Mouse (Mus musculus) ES-Bruce4 (cell line): ENCODE results near the gene Tbxa2r. TPM values are rescaled to one million over a fixed set of nuclear protein-coding genes. Genes with fewer than 3 reads are reported as not detected.
A peak's percentile ranks its signal among the peaks of the same experiment; 100 is the strongest.

ENCODE experiments used
- H3K27ac ChIP-seq: 2 replicates; pipeline ENCODE4 v1.5.1; 2012; ENCODE audit warnings: low read length, inconsistent platforms; ENCODE audit not compliant: insufficient read depth
- H3K27me3 ChIP-seq: 2 replicates; pipeline ENCODE4 v1.6.1; 2012; ENCODE audit warnings: mild to moderate bottlenecking, low read length, inconsistent platforms; ENCODE audit not compliant: control insufficient read depth, poor library complexity, insufficient read depth, severe bottlenecking
- H3K36me3 ChIP-seq: 2 replicates; pipeline ENCODE4 v1.6.1; 2012; ENCODE audit warnings: inconsistent platforms, mild to moderate bottlenecking, low read length, moderate library complexity; ENCODE audit not compliant: control insufficient read depth, poor library complexity, insufficient read depth, severe bottlenecking
- H3K4me1 ChIP-seq: one replicate; pipeline ENCODE4 v1.8.1; 2011; ENCODE audit warnings: low read length; ENCODE audit not compliant: control insufficient read depth, insufficient read depth
- H3K4me3 ChIP-seq: 2 replicates; pipeline ENCODE4 v1.5.1; 2011; ENCODE audit warnings: low read depth, mild to moderate bottlenecking, low read length
- H3K9ac ChIP-seq: 2 replicates; pipeline ENCODE4 v1.6.1; 2012; ENCODE audit warnings: low read depth, mild to moderate bottlenecking, inconsistent platforms; ENCODE audit not compliant: poor library complexity, severe bottlenecking
- H3K9me3 ChIP-seq: replicated peaks from 2 replicates; pipeline ENCODE4 v1.6.1; 2012; ENCODE audit warnings: mild to moderate bottlenecking, low read length, inconsistent platforms; ENCODE audit not compliant: control insufficient read depth, poor library complexity, insufficient read depth, severe bottlenecking
- CTCF ChIP-seq: IDR thresholded peaks from one replicate; pipeline ENCODE4 v1.8.1; 2011; ENCODE audit warnings: low read depth, low read length
- EP300 ChIP-seq: IDR thresholded peaks from 2 replicates; pipeline ENCODE4 v1.6.1; 2011; ENCODE audit warnings: low read depth, low read length; ENCODE audit not compliant: insufficient read depth
- POLR2A ChIP-seq: IDR thresholded peaks from one replicate; pipeline ENCODE4 v1.8.1; 2011; ENCODE audit warnings: low read length; ENCODE audit not compliant: insufficient read depth
- polyA plus RNA-seq: library from polyadenylated mRNA; stranded (reverse); fragments of >200 nt; gene quantifications from 2 replicates; pipeline ENCODE4 v1.2.4, GENCODE M21; 2011; ENCODE audit warnings: low read depth; ENCODE audit not compliant: missing spikeins, insufficient read depth, insufficient read length

Gene Tbxa2r
- polyA plus RNA-seq, 1 experiment, result 0.57 TPM

DNA sequence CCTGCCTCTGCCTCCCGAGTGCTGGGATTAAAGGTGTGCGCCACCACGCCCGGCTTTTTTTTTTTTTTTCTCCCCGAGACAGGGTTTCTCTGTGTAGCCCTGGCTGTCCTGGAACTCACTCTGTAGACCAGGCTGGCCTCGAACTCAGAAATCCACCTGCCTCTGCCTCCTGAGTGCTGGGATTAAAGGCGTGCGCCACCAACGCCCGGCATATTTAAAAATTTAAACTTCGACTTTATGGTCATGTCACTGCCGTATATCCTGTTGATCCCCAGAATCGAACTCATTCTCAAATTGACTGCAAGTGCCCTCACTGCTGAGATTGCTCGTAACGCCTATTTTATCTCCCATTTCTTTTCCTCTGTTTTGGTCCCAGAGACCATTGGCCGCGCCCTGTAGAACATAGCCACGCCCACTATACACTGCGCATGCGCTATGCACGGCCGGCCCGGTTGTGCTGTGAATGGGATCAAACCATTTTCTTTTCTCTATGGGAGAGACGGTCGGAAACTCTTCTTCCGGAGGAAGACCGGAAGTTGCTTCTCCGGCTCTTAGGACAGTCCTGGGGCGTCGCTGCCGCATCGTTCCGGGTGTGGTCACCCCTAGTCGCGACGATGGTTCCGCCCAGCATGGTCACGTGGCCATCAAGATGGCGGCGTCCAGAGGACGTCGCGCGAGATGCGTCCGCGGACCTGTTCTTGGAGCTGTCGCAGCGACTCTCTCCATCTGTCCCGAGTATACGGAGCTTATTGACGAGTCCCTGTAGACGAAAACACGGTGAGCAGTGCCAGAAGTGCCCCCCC lies 55.5 kb downstream of the Tbxa2r start, which contains the start of the genes Dohh and Gm48551:
Dohh (plus strand) TSS at position 627 of the 803 bp plus-strand sequence.
Gm48551 (plus strand) TSS at position 665 of the 803 bp plus-strand sequence.
- Histone ChIP-seq H3K36me3 (peaks cover 12% of the 10 kb centered on the region), H3K4me1 (no peaks in the 10 kb centered on the region), H3K9ac (peak within 1 kb of the TSS; percentile 78), H3K27me3 (no peaks in the 10 kb centered on the region), H3K27ac (peak within 1 kb of the TSS; percentile 45), H3K4me3 (peak within 1 kb of the TSS; percentile 85), H3K9me3 (no peaks in the 10 kb centered on the region)
- peak; percentile 61; the same call in 1 of the 2 replicates for TF ChIP-seq EP300
- TF ChIP-seq POLR2A, result peak; percentile 37
- no peak for TF ChIP-seq CTCF

DNA sequence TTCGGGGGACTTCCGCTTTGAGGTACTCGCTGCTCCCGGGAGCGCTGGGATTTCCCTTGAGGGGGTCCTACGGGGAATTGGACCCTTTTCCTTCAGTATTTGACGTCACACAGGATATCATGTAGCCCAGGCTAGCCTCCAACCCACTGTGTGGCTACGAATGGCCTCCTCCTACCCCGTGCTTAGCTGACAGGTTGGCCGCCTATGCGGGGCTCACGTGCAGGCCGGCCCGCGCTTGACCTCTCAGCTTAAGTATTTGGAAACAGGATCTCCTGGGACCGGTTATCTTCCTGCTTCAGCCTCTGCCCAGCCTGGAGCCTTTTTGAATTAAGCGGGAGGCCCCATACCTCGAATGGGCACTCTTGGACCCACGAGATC lies 56.1 kb downstream of the Tbxa2r start:
- TF ChIP-seq CTCF, result no peak
- no peak for TF ChIP-seq EP300
- no peak for TF ChIP-seq POLR2A
- peaks cover 12% of the 10 kb centered on the region for H3K36me3 ChIP-seq
- H3K4me1 ChIP-seq, result no peaks in the 10 kb centered on the region
- H3K27ac ChIP-seq, result peak overlapping the region; percentile 24
- H3K27me3 ChIP-seq, result no peaks in the 10 kb centered on the region
- H3K4me3 ChIP-seq, result peak overlapping the region; percentile 85
- no peaks in the 10 kb centered on the region for H3K9me3 ChIP-seq
- peak overlapping the region; percentile 78 for H3K9ac ChIP-seq

Other genes starting within 250 kb of the Tbxa2r start
- gene Creb3l3, start 229.9 kb upstream of the Tbxa2r start, polyA plus RNA-seq, result 0.68 TPM in 1 of 2 replicates, not detected in the other
- gene Map2k2, start 222.8 kb upstream of the Tbxa2r start, polyA plus RNA-seq, result 46.3 and 53.0 TPM in 2 replicates
- 12.6 and 14.4 TPM in 2 replicates for gene Zbtb7a, start 193.5 kb upstream of the Tbxa2r start, polyA plus RNA-seq
- 36.8 and 44.9 TPM in 2 replicates for gene Pias4, start 160.8 kb upstream of the Tbxa2r start, polyA plus RNA-seq
- gene Eef2, start 152.1 kb upstream of the Tbxa2r start, polyA plus RNA-seq, result 2,442 and 2,478 TPM in 2 replicates
- 61.2 and 64.8 TPM in 2 replicates for gene Dapk3, start 145.7 kb upstream of the Tbxa2r start, polyA plus RNA-seq
- not detected in 2 replicates for gene 4930442H23Rik, start 144.9 kb upstream of the Tbxa2r start, polyA plus RNA-seq
- gene Nmrk2, start 126.7 kb upstream of the Tbxa2r start, polyA plus RNA-seq, result not detected in 2 replicates
- 0.88 and 0.91 TPM in 2 replicates for gene Atcay, start 97.9 kb upstream of the Tbxa2r start, polyA plus RNA-seq
- 11.2 and 11.6 TPM in 2 replicates for gene Zfr2, start 95.6 kb upstream of the Tbxa2r start, polyA plus RNA-seq
- gene Matk, start 75.8 kb upstream of the Tbxa2r start, polyA plus RNA-seq, result 1.1 and 1.2 TPM in 2 replicates
- gene Mrpl54, start 61.8 kb upstream of the Tbxa2r start, polyA plus RNA-seq, result 52.2 and 63.7 TPM in 2 replicates
- gene Apba3, start 61.8 kb upstream of the Tbxa2r start, polyA plus RNA-seq, result 25.8 and 26.4 TPM in 2 replicates
- gene Tjp3, start 37.1 kb upstream of the Tbxa2r start, polyA plus RNA-seq, result 41.5 and 42.7 TPM in 2 replicates
- gene Pip5k1c, start 35.8 kb upstream of the Tbxa2r start, polyA plus RNA-seq, result 28.3 and 31.5 TPM in 2 replicates
- gene Cactin, start 7.6 kb upstream of the Tbxa2r start, polyA plus RNA-seq, result 17.5 and 18.2 TPM in 2 replicates
- 1.0 and 1.2 TPM in 2 replicates for gene Gipc3, start 14.5 kb downstream of the Tbxa2r start, polyA plus RNA-seq
- gene Hmg20b, start 21.7 kb downstream of the Tbxa2r start, polyA plus RNA-seq, result 51.8 and 57.3 TPM in 2 replicates
- gene Mfsd12, start 28.8 kb downstream of the Tbxa2r start, polyA plus RNA-seq, result 13.7 and 15.3 TPM in 2 replicates
- not detected in 2 replicates for gene 4930404N11Rik, start 37.1 kb downstream of the Tbxa2r start, polyA plus RNA-seq
- 47.8 and 51.4 TPM in 2 replicates for gene Fzr1, start 49.8 kb downstream of the Tbxa2r start, polyA plus RNA-seq
- gene Dohh, start 55.7 kb downstream of the Tbxa2r start, polyA plus RNA-seq, result 52.9 and 70.3 TPM in 2 replicates
- 1.5 TPM in 1 of 2 replicates, not detected in the other for gene Gm48551, start 55.7 kb downstream of the Tbxa2r start, polyA plus RNA-seq
- 1.1 TPM in 1 of 2 replicates, not detected in the other for gene Gm48552, start 60.3 kb downstream of the Tbxa2r start, polyA plus RNA-seq
- 4.8 and 5.3 TPM in 2 replicates for gene Smim24, start 64.3 kb downstream of the Tbxa2r start, polyA plus RNA-seq
- gene Nfic, start 126.9 kb downstream of the Tbxa2r start, polyA plus RNA-seq, result 6.1 and 7.2 TPM in 2 replicates
- gene Celf5, start 154.0 kb downstream of the Tbxa2r start, polyA plus RNA-seq, result 27.5 and 30.5 TPM in 2 replicates
- 37.2 and 41.6 TPM in 2 replicates for gene Ncln, start 167.7 kb downstream of the Tbxa2r start, polyA plus RNA-seq
- 0.49 and 0.93 TPM in 2 replicates for gene S1pr4, start 171.4 kb downstream of the Tbxa2r start, polyA plus RNA-seq
- 11.2 and 11.6 TPM in 2 replicates for gene Gna15, start 195.5 kb downstream of the Tbxa2r start, polyA plus RNA-seq
- gene Gna11, start 216.5 kb downstream of the Tbxa2r start, polyA plus RNA-seq, result 32.0 and 35.3 TPM in 2 replicates
- 148 and 152 TPM in 2 replicates for gene Aes, start 230.8 kb downstream of the Tbxa2r start, polyA plus RNA-seq
- 3.1 and 3.8 TPM in 2 replicates for gene Tle2, start 245.8 kb downstream of the Tbxa2r start, polyA plus RNA-seq